Mouse (Mus musculus): ENCODE data around the gene Tmem63a. TPM values are rescaled to one million over a fixed set of nuclear protein-coding genes. Genes with fewer than 3 reads are reported as not detected.

Gene Tmem63a
- total RNA-seq, 1 experiment, result 14.7 TPM

- TF ChIP-seq ZC3H11A (IDR thresholded peaks at IDR 0.05; ENCODE audit: borderline replicate concordance, low read depth, low read length) (no peak), CHD2 (IDR thresholded peaks at IDR 0.05; ENCODE audit: low read depth, low read length) (no peak), HCFC1 (IDR thresholded peaks at IDR 0.05; ENCODE audit: borderline replicate concordance, insufficient read depth, low read length) (no peak), MAFK (IDR thresholded peaks at IDR 0.05; ENCODE audit: insufficient read depth, low read depth, low read length) (no peak), ZNF384 (IDR thresholded peaks at IDR 0.05; ENCODE audit: low read depth, low read length) (no peak)
- in situ Hi-C loops (cut with MboI; ENCODE audit: low sequenced_read_pairs in 2 of 2, unreplicated experiment in 2 of 2), result no loop called here
- no peak overlapping the region for H3K9ac ChIP-seq (ENCODE audit: insufficient read depth, low read depth, low read length, poor library complexity, severe bottlenecking)
- no peak overlapping the region for H3K4me3 ChIP-seq (ENCODE audit: insufficient read depth in 1 of 2, low read depth in 1 of 2, low read length in 2 of 2, poor library complexity in 1 of 2, severe bottlenecking in 1 of 2)
- H3K4me1 ChIP-seq (ENCODE audit: control insufficient read depth in 2 of 2, insufficient read depth in 2 of 2, low read length in 2 of 2, poor library complexity in 1 of 2), result peaks cover 0 to 9% of the 10 kb centered on the region in 2 experiments; a peak in 2 of 4 replicates
- H3K9me3 ChIP-seq (ENCODE audit: control insufficient read depth, insufficient read depth, low read depth, low read length), result no peaks in the 10 kb centered on the region
- H3K27ac ChIP-seq (ENCODE audit: insufficient read depth, low read depth, low read length, poor library complexity, severe bottlenecking), result no peak overlapping the region
- DNase-seq (ENCODE audit: low read depth, low spot score), result no peak
- no peaks in the 10 kb centered on the region for H3K36me3 ChIP-seq (ENCODE audit: control insufficient read depth, insufficient read depth, low read length, poor library complexity, severe bottlenecking)
Observed at GRCm38 (mm10) chr1:181007831-181008230, 65.7 kb downstream of the Tmem63a start.

DNA sequence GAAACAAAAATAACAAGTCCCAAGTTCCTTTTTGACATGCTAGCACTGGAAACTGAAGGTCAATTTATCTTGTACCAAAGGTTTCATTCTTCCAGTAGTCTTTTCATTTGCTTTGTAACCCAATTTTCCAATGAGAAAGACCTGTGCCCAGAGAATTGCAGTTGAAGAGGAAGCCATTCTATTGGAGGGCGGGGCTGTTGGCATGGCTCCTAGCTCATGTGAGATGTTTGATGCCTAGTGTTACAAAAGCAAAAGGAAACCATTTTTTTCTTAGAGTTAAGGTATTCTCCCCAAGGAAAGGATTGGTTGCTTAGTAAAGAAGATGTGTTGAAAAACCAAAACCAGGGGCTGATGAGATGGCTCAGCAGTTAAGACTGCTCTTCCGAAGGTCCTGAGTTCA lies 66.1 kb downstream of the Tmem63a start:
- H3K4me3 ChIP-seq (ENCODE audit: insufficient read depth in 1 of 2, low read depth in 1 of 2, low read length in 2 of 2, poor library complexity in 1 of 2, severe bottlenecking in 1 of 2), result no peak overlapping the region
- no peak overlapping the region for H3K27ac ChIP-seq (ENCODE audit: insufficient read depth, low read depth, low read length, poor library complexity, severe bottlenecking)
- no peaks in the 10 kb centered on the region for H3K9me3 ChIP-seq (ENCODE audit: control insufficient read depth, insufficient read depth, low read depth, low read length)
- no peak overlapping the region for H3K9ac ChIP-seq (ENCODE audit: insufficient read depth, low read depth, low read length, poor library complexity, severe bottlenecking)
- no peak for DNase-seq (ENCODE audit: low read depth, low spot score)
- TF ChIP-seq ZNF384 (IDR thresholded peaks at IDR 0.05; ENCODE audit: low read depth, low read length), result no peak
- TF ChIP-seq CHD2 (IDR thresholded peaks at IDR 0.05; ENCODE audit: low read depth, low read length), result no peak
- in situ Hi-C loops (cut with MboI; ENCODE audit: low sequenced_read_pairs in 2 of 2, unreplicated experiment in 2 of 2), result no loop called here
- peaks cover 0 to 9% of the 10 kb centered on the region in 2 experiments; a peak in 2 of 4 replicates for H3K4me1 ChIP-seq (ENCODE audit: control insufficient read depth in 2 of 2, insufficient read depth in 2 of 2, low read length in 2 of 2, poor library complexity in 1 of 2)
- H3K36me3 ChIP-seq (ENCODE audit: control insufficient read depth, insufficient read depth, low read length, poor library complexity, severe bottlenecking), result no peaks in the 10 kb centered on the region

DNA sequence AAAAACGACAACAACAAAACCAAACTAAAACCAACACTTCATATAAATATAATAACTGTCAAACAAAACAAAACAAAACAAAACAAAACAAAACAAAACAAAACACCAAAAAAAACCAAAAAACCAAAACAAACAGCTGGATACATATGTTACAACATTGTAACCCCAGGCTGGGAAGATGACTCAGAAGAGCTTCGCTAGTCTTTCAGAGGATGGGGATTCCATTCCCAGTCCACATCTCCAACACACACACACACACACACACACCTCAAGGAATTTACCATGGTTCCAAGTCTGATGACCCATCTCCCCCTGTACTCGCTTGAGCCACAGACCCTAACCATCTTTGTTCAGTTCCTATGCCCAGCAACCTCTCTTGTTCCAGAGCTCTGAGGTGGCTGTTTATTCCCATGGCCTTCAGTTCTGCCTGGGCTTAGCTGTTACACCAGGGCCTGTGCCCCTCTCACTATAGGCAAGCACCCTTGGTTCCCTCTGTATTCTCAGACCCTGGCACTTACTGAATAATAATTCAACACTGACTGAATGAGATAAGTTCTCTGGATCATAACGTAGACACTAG lies 67.0 kb downstream of the Tmem63a start:
- no peak overlapping the region for H3K4me3 ChIP-seq (ENCODE audit: insufficient read depth in 1 of 2, low read depth in 1 of 2, low read length in 2 of 2, poor library complexity in 1 of 2, severe bottlenecking in 1 of 2)
- no peaks in the 10 kb centered on the region for H3K36me3 ChIP-seq (ENCODE audit: control insufficient read depth, insufficient read depth, low read length, poor library complexity, severe bottlenecking)
- H3K4me1 ChIP-seq (ENCODE audit: control insufficient read depth in 2 of 2, insufficient read depth in 2 of 2, low read length in 2 of 2, poor library complexity in 1 of 2), result peaks cover 0 to 9% of the 10 kb centered on the region in 2 experiments; a peak in 2 of 4 replicates
- no peak overlapping the region for H3K9ac ChIP-seq (ENCODE audit: insufficient read depth, low read depth, low read length, poor library complexity, severe bottlenecking)
- TF ChIP-seq ZNF384 (IDR thresholded peaks at IDR 0.05; ENCODE audit: low read depth, low read length), result no peak
- no peak for TF ChIP-seq ZC3H11A (IDR thresholded peaks at IDR 0.05; ENCODE audit: borderline replicate concordance, low read depth, low read length)
- TF ChIP-seq CHD2 (IDR thresholded peaks at IDR 0.05; ENCODE audit: low read depth, low read length), result no peak
- TF ChIP-seq MAFK (IDR thresholded peaks at IDR 0.05; ENCODE audit: insufficient read depth, low read depth, low read length), result no peak
- no peak for TF ChIP-seq HCFC1 (IDR thresholded peaks at IDR 0.05; ENCODE audit: borderline replicate concordance, insufficient read depth, low read length)
- H3K27ac ChIP-seq (ENCODE audit: insufficient read depth, low read depth, low read length, poor library complexity, severe bottlenecking), result no peak overlapping the region
- H3K9me3 ChIP-seq (ENCODE audit: control insufficient read depth, insufficient read depth, low read depth, low read length), result no peaks in the 10 kb centered on the region
- in situ Hi-C loops (cut with MboI; ENCODE audit: low sequenced_read_pairs in 2 of 2, unreplicated experiment in 2 of 2), result no loop called here
- DNase-seq (ENCODE audit: low read depth, low spot score), result no peak

- Histone ChIP-seq H3K9ac (ENCODE audit: insufficient read depth, low read depth, low read length, poor library complexity, severe bottlenecking) (0 out of 2 replicates have a peak overlapping the region, but pooled peaks have one; percentile 10), H3K9me3 (ENCODE audit: control insufficient read depth, insufficient read depth, low read depth, low read length) (no peaks in the 10 kb centered on the region), H3K36me3 (ENCODE audit: control insufficient read depth, insufficient read depth, low read length, poor library complexity, severe bottlenecking) (no peaks in the 10 kb centered on the region), H3K4me1 (ENCODE audit: control insufficient read depth in 2 of 2, insufficient read depth in 2 of 2, low read length in 2 of 2, poor library complexity in 1 of 2) (peaks cover 0 to 9% of the 10 kb centered on the region in 2 experiments; a peak in 2 of 4 replicates), H3K27ac (ENCODE audit: insufficient read depth, low read depth, low read length, poor library complexity, severe bottlenecking) (no peak overlapping the region), H3K4me3 (ENCODE audit: insufficient read depth in 1 of 2, low read depth in 1 of 2, low read length in 2 of 2, poor library complexity in 1 of 2, severe bottlenecking in 1 of 2) (no peak overlapping the region)
- TF ChIP-seq CHD2 (IDR thresholded peaks at IDR 0.05; ENCODE audit: low read depth, low read length) (no peak), HCFC1 (IDR thresholded peaks at IDR 0.05; ENCODE audit: borderline replicate concordance, insufficient read depth, low read length) (no peak), ZNF384 (IDR thresholded peaks at IDR 0.05; ENCODE audit: low read depth, low read length) (no peak), ZC3H11A (IDR thresholded peaks at IDR 0.05; ENCODE audit: borderline replicate concordance, low read depth, low read length) (no peak), MAFK (IDR thresholded peaks at IDR 0.05; ENCODE audit: insufficient read depth, low read depth, low read length) (peak; percentile 57; the same call in 1 of the 2 replicates)
- in situ Hi-C loops (cut with MboI; ENCODE audit: low sequenced_read_pairs in 2 of 2, unreplicated experiment in 2 of 2), result no loop called here
- DNase-seq (ENCODE audit: low read depth, low spot score), result no peak
Observed at GRCm38 (mm10) chr1:181009754-181010153, 67.6 kb downstream of the Tmem63a start.

Measured in ES-E14 (cell line).